Comparison of ENCODE assay signal across 8 mouse cellular contexts in the genomic region with DNA sequence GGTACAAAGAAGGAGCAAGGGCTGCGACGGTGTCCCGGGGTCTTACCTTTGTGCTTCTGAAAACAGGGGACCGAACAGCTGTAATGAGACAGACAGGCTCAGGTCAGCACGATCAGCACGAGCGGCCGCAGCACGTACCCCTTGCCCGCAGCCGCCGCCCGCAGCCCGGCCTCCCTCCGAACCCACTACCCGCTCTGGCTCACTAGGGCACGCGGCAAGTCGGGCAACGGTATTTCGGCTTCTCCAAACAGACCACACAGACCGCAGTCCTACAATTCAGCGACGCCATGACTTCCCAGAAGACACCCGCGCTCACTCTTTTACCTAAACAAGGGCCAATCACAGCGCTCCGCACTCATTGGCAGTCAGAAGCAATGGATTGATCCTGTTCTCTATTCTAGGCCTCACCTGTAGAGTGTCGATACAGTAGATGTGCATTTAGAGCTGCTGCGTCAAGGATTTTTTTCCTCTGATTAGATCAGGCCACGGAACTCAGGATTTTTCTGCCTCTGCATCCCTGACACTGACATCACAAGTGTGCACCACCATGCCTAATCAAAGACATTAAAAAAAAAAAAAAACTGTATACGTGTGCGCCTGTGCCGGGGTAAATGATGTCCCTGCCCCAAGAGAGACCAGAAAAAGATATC. TPM values are rescaled to one million over a fixed set of nuclear protein-coding genes. Genes with fewer than 3 reads are reported as not detected.
DNase-seq lines count a peak whose midpoint lies in the region; ATAC-seq and TF ChIP-seq lines count a peak whose summit lies in the region.

Gene Znhit3 (minus strand): TSS at position 314 of the 650 bp plus-strand sequence.

- peak within 1 kb of the TSS; percentile 78 for H3K4me2 ChIP-seq in lung, postnatal 0 days (replicated peaks; ENCODE audit: low read depth, low read length)

- no peak for TF ChIP-seq EP300 in lung, postnatal 0 days (IDR thresholded peaks at IDR 0.05)

- peak; percentile 30 for TF ChIP-seq CTCF in lung, postnatal 0 days (IDR thresholded peaks at IDR 0.05)

- 4% methylated on average over 34 of the region's 34 CpGs for WGBS in hindbrain, embryonic 10.5 days
- 3% methylated on average over 34 of the region's 34 CpGs for WGBS in lung, postnatal 0 days

- peaks cover 28% of the 10 kb centered on the region for H3K4me1 ChIP-seq in hindbrain, embryonic 10.5 days (replicated peaks)
- H3K4me1 ChIP-seq in lung, postnatal 0 days (ENCODE audit: insufficient read depth, low read depth, low read length), result no peaks in the 10 kb centered on the region; the same call in 1 of the 2 replicates

- no peaks in the 10 kb centered on the region for H3K9me3 ChIP-seq in hindbrain, embryonic 10.5 days
- H3K9me3 ChIP-seq in lung, postnatal 0 days (ENCODE audit: low read length), result no peaks in the 10 kb centered on the region

- peak within 1 kb of the TSS; percentile 75 for H3K9ac ChIP-seq in lung, postnatal 0 days (replicated peaks; ENCODE audit: low read depth)

- ATAC-seq in frontal cortex, adult (ENCODE audit: low TSS enrichment), result peak; percentile 88
- peak; percentile 94 for ATAC-seq in lung, postnatal 0 days

- DNase-seq in MEL-GATA-1-ER (ENCODE audit: extremely low read depth, low read depth), result peak; percentile 93
- DNase-seq in cerebellum, adult 8-10 months, result peak; percentile 86
- DNase-seq in hindbrain, embryonic 10.5 days (ENCODE audit: low spot score), result peak; percentile 81
- peak; percentile 94 for DNase-seq in layer of hippocampus, adult 9-11 months
- DNase-seq in lung, postnatal 0 days (ENCODE audit: low spot score), result peak; percentile 96
- DNase-seq in ovary, postnatal 14 days (ENCODE audit: low spot score), result peak; percentile 72
- peak; percentile 83 for DNase-seq in thymus, postnatal 14 days

- H3K27me3 ChIP-seq in hindbrain, embryonic 10.5 days (ENCODE audit: insufficient read depth, poor library complexity, severe bottlenecking), result no peaks in the 10 kb centered on the region
- no peaks in the 10 kb centered on the region for H3K27me3 ChIP-seq in lung, postnatal 0 days (replicated peaks; ENCODE audit: insufficient read depth, low read length)

- H3K36me3 ChIP-seq in hindbrain, embryonic 10.5 days, result peaks cover 34% of the 10 kb centered on the region
- 0 out of 2 replicates have a peak, but pooled peaks cover 4% of the 10 kb centered on the region for H3K36me3 ChIP-seq in lung, postnatal 0 days (ENCODE audit: insufficient read depth, low read length)

- peak within 1 kb of the TSS; percentile 96 for H3K4me3 ChIP-seq in hindbrain, embryonic 10.5 days
- peak within 1 kb of the TSS; percentile 81 for H3K4me3 ChIP-seq in lung, postnatal 0 days (ENCODE audit: low read depth, low read length)

- peak within 1 kb of the TSS; percentile 88 for H3K27ac ChIP-seq in hindbrain, embryonic 10.5 days
- H3K27ac ChIP-seq in lung, postnatal 0 days (ENCODE audit: low read length), result peak within 1 kb of the TSS; percentile 26; the same call in 1 of the 2 replicates

RNA-seq across cellular contexts. Expression of gene Znhit3, which starts in this region (rescaled TPM):
- 87.0 and 93.5 TPM in 2 replicates for polyA plus RNA-seq in hindbrain, embryonic 10.5 days (2016; fragmentation: Nextera tagmentation; extraction: Ambion mirVana)
- polyA plus RNA-seq in lung, postnatal 0 days (2015; fragmentation: Nextera tagmentation; extraction: Ambion mirVana), result 24.1 and 27.5 TPM in 2 replicates

Comparison
In these comparisons a context has a peak if more than half of its experiments do, and no peak if none do; other contexts are left out.
1. Peak in every context shown above with its lines: DNase-seq, ATAC-seq, H3K4me3 ChIP-seq and H3K27ac ChIP-seq.